Comparison of ENCODE assay signal across 7 mouse cellular contexts in the genomic region with DNA sequence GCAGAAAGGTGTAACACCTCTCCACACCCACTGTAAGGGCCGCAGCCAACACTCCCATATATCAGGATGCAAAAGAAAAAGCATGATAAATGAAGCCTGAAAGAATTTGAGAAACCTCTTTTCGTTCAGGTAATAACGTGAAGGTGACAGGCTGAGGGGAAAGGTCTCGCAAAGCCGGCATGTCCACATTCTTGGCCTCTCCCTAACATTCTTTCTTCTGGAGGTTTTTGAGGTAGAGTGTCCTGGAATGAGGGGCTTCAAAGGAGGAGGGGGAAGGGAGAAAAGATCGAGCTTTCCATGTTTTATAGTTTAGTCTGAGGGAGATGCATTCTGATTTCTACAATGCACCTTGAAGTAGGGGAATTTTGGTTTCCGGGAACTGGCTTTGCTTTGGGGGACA. TPM values are rescaled to one million over a fixed set of nuclear protein-coding genes. Genes with fewer than 3 reads are reported as not detected.
DNase-seq lines count a peak whose midpoint lies in the region; ATAC-seq and TF ChIP-seq lines count a peak whose summit lies in the region.

A gene (plus strand): TSS at position 287 of the 400 bp plus-strand sequence.

- 63% methylated on average over 7 of the region's 7 CpGs for WGBS in embryonic facial prominence, embryonic 15.5 days
- WGBS in heart, postnatal 0 days = 79% methylated on average over 7 of the region's 7 CpGs
- 66% methylated on average over 7 of the region's 7 CpGs for whole genome bisulfite sequencing in limb, embryonic 12.5 days
- WGBS in stomach, embryonic 16.5 days = 49% methylated on average over 7 of the region's 7 CpGs

- H3K9me3 ChIP-seq in embryonic facial prominence, embryonic 15.5 days (replicated peaks) = no peaks in the 10 kb centered on the region
- H3K9me3 ChIP-seq in heart, postnatal 0 days (replicated peaks; ENCODE audit: control insufficient read depth, low read length) = no peaks in the 10 kb centered on the region
- no peaks in the 10 kb centered on the region for H3K9me3 ChIP-seq in limb, embryonic 12.5 days
- no peaks in the 10 kb centered on the region for H3K9me3 ChIP-seq in stomach, embryonic 16.5 days (replicated peaks; ENCODE audit: control insufficient read depth, low read length)

- no peaks in the 10 kb centered on the region for H3K36me3 ChIP-seq in embryonic facial prominence, embryonic 15.5 days
- no peaks in the 10 kb centered on the region for H3K36me3 ChIP-seq in heart, postnatal 0 days (replicated peaks; ENCODE audit: control insufficient read depth, insufficient read depth, low read length)
- peaks cover 7% of the 10 kb centered on the region; the same call in 1 of the 2 replicates for H3K36me3 ChIP-seq in limb, embryonic 12.5 days
- no peaks in the 10 kb centered on the region for H3K36me3 ChIP-seq in stomach, embryonic 16.5 days (ENCODE audit: control insufficient read depth, insufficient read depth, low read length)

- H3K4me3 ChIP-seq in embryonic facial prominence, embryonic 15.5 days (replicated peaks) = peak within 1 kb of the TSS; percentile 77
- H3K4me3 ChIP-seq in heart, postnatal 0 days (ENCODE audit: low read depth, low read length) = peak within 1 kb of the TSS; percentile 84
- peak within 1 kb of the TSS; percentile 74 for H3K4me3 ChIP-seq in limb, embryonic 12.5 days (replicated peaks)
- peak within 1 kb of the TSS; percentile 75 for H3K4me3 ChIP-seq in stomach, embryonic 16.5 days (replicated peaks; ENCODE audit: low read length)

- no peak for DNase-seq in thymus, postnatal 0 days (ENCODE audit: low spot score)
- DNase-seq in thymus, postnatal 36 days = no peak
- DNase-seq in heart, postnatal 0 days (ENCODE audit: low spot score) = no peak
- DNase-seq in thymus, postnatal 10 days (ENCODE audit: low spot score in 2 of 2) = no peak

- peak within 1 kb of the TSS; percentile 93 for H3K27ac ChIP-seq in embryonic facial prominence, embryonic 15.5 days (replicated peaks)
- peak within 1 kb of the TSS; percentile 97 for H3K27ac ChIP-seq in heart, postnatal 0 days (ENCODE audit: low read depth)
- H3K27ac ChIP-seq in limb, embryonic 12.5 days = peak within 1 kb of the TSS; percentile 96
- peak within 1 kb of the TSS; percentile 93 for H3K27ac ChIP-seq in stomach, embryonic 16.5 days (ENCODE audit: low read length)

- ATAC-seq in embryonic facial prominence, embryonic 15.5 days (ENCODE audit: insufficient number of reproducible peaks, low FRiP score, low TSS enrichment, low read depth) = no peak
- no peak for ATAC-seq in heart, postnatal 0 days (ENCODE audit: insufficient read depth, low read depth)
- no peak for ATAC-seq in limb, embryonic 12.5 days (ENCODE audit: insufficient number of reproducible peaks, insufficient read depth, low FRiP score, low TSS enrichment, low read depth)
- no peak for ATAC-seq in stomach, embryonic 16.5 days (ENCODE audit: insufficient read depth, low FRiP score)

- no peak for TF ChIP-seq EP300 in heart, postnatal 0 days (IDR thresholded peaks at IDR 0.05; ENCODE audit: low read depth)

- peak within 1 kb of the TSS; percentile 54 for H3K4me2 ChIP-seq in embryonic facial prominence, embryonic 15.5 days (replicated peaks)
- peak within 1 kb of the TSS; percentile 67 for H3K4me2 ChIP-seq in heart, postnatal 0 days (ENCODE audit: low read depth, low read length)
- H3K4me2 ChIP-seq in limb, embryonic 12.5 days = peak within 1 kb of the TSS; percentile 72
- H3K4me2 ChIP-seq in stomach, embryonic 16.5 days (ENCODE audit: low read depth, low read length) = peak within 1 kb of the TSS; percentile 65

- no peaks in the 10 kb centered on the region for H3K27me3 ChIP-seq in embryonic facial prominence, embryonic 15.5 days
- no peaks in the 10 kb centered on the region for H3K27me3 ChIP-seq in heart, postnatal 0 days (ENCODE audit: control insufficient read depth, insufficient read depth, low read length)
- H3K27me3 ChIP-seq in limb, embryonic 12.5 days = no peaks in the 10 kb centered on the region
- no peaks in the 10 kb centered on the region for H3K27me3 ChIP-seq in stomach, embryonic 16.5 days (ENCODE audit: control insufficient read depth, insufficient read depth, low read length)

- H3K9ac ChIP-seq in embryonic facial prominence, embryonic 15.5 days = peak within 1 kb of the TSS; percentile 68
- peak within 1 kb of the TSS; percentile 91 for H3K9ac ChIP-seq in heart, postnatal 0 days (replicated peaks; ENCODE audit: low read depth, low read length)
- peak within 1 kb of the TSS; percentile 91 for H3K9ac ChIP-seq in limb, embryonic 12.5 days (replicated peaks)
- peak within 1 kb of the TSS; percentile 85 for H3K9ac ChIP-seq in stomach, embryonic 16.5 days (ENCODE audit: low read length)

- no peak for TF ChIP-seq CTCF in heart, postnatal 0 days (IDR thresholded peaks at IDR 0.05; ENCODE audit: low read depth)

- peaks cover 12% of the 10 kb centered on the region; the same call in 1 of the 2 replicates for H3K4me1 ChIP-seq in embryonic facial prominence, embryonic 15.5 days
- H3K4me1 ChIP-seq in heart, postnatal 0 days (ENCODE audit: control insufficient read depth, insufficient read depth) = peaks cover 15% of the 10 kb centered on the region
- H3K4me1 ChIP-seq in limb, embryonic 12.5 days (replicated peaks) = peaks cover 9% of the 10 kb centered on the region; the same call in 1 of the 2 replicates
- H3K4me1 ChIP-seq in stomach, embryonic 16.5 days (ENCODE audit: control insufficient read depth, insufficient read depth, low read length) = peaks cover 12% of the 10 kb centered on the region

RNA-seq across cellular contexts. Expression of the gene that starts here (rescaled TPM):
- polyA plus RNA-seq in thymus, postnatal 0 days (2015; fragmentation: Nextera tagmentation; extraction: Ambion mirVana) = 15.4 and 16.5 TPM in 2 replicates
- polyA plus RNA-seq in embryonic facial prominence, embryonic 15.5 days (2015; fragmentation: Nextera tagmentation; extraction: Ambion mirVana) = 23.4 and 29.5 TPM in 2 replicates
- total RNA-seq in heart, postnatal 0 days (2014; rRNA removed; ENCODE audit: low replicate concordance) = 26.0 and 38.5 TPM in 2 replicates
- 17.3 and 17.7 TPM in 2 replicates for polyA plus RNA-seq in heart, postnatal 0 days (2015; fragmentation: Nextera tagmentation; extraction: Ambion mirVana)
- polyA plus RNA-seq in limb, embryonic 12.5 days (2016; fragmentation: Nextera tagmentation; extraction: Ambion mirVana) = 21.7 and 24.2 TPM in 2 replicates
- polyA plus RNA-seq in stomach, embryonic 16.5 days (2015; fragmentation: Nextera tagmentation; extraction: Ambion mirVana) = 19.7 and 21.5 TPM in 2 replicates
